Mouse (Mus musculus) right cerebral cortex, postnatal 36 days (tissue): ENCODE measurements around the gene Zdhhc21.

Experiments used
- DNase-seq, 2 experiments: peaks; one replicate each; pipeline ENCODE4 v3.0.0; 2022; ENCODE audit warnings: low spot score in 2 of 2, mixed read lengths in 1 of 2

Zdhhc21 gene

GRCm38 (mm10) chr4:82859131-82860125 is at the start of gene Zdhhc21:
TSS of gene Zdhhc21 (minus strand) at chr4:82859958.
- DNase-seq, result peak; percentile 76 to 78

GRCm38 (mm10) chr4:82895227-82895626 is 35.5 kb upstream of the Zdhhc21 start:
- no peak for DNase-seq

- peak in 1 of 2 experiments; percentile 12 for DNase-seq
Measured at GRCm38 (mm10) chr4:82892247-82892646, 32.5 kb upstream of the Zdhhc21 start.

GRCm38 (mm10) chr4:82891566-82891965 is 31.8 kb upstream of the Zdhhc21 start:
- DNase-seq, result no peak

GRCm38 (mm10) chr4:82891049-82891448 is 31.3 kb upstream of the Zdhhc21 start:
- no peak for DNase-seq

GRCm38 (mm10) chr4:82890585-82890984 is 30.8 kb upstream of the Zdhhc21 start:
- no peak for DNase-seq

- no peak for DNase-seq
Measured at GRCm38 (mm10) chr4:82886148-82886547, 26.4 kb upstream of the Zdhhc21 start.

GRCm38 (mm10) chr4:82885535-82885913 is 25.8 kb upstream of the Zdhhc21 start:
- no peak for DNase-seq

GRCm38 (mm10) chr4:82884636-82885534 is 25.1 kb upstream of the Zdhhc21 start, which contains the start of gene Cer1:
TSS of gene Cer1 (minus strand) at chr4:82885148.
- DNase-seq, result no peak

- DNase-seq, result no peak
Measured at GRCm38 (mm10) chr4:82882500-82882899, 22.7 kb upstream of the Zdhhc21 start.

- DNase-seq, result no peak
Measured at GRCm38 (mm10) chr4:82881366-82881765, 21.6 kb upstream of the Zdhhc21 start.

GRCm38 (mm10) chr4:82880243-82880642 is 20.5 kb upstream of the Zdhhc21 start:
- no peak for DNase-seq

GRCm38 (mm10) chr4:82879152-82879551 is 19.4 kb upstream of the Zdhhc21 start:
- DNase-seq, result no peak

- no peak for DNase-seq
Measured at GRCm38 (mm10) chr4:82876656-82877055, 16.9 kb upstream of the Zdhhc21 start.

GRCm38 (mm10) chr4:82875532-82875931 is 15.8 kb upstream of the Zdhhc21 start:
- DNase-seq, result no peak

- no peak for DNase-seq
Measured at GRCm38 (mm10) chr4:82874791-82875190, 15.0 kb upstream of the Zdhhc21 start.

- DNase-seq, result no peak
Measured at GRCm38 (mm10) chr4:82872548-82872947, 12.8 kb upstream of the Zdhhc21 start.

GRCm38 (mm10) chr4:82872121-82872520 is 12.4 kb upstream of the Zdhhc21 start:
- no peak for DNase-seq

- DNase-seq, result no peak
Measured at GRCm38 (mm10) chr4:82870931-82871330, 11.2 kb upstream of the Zdhhc21 start.

GRCm38 (mm10) chr4:82867731-82868445 is 8.1 kb upstream of the Zdhhc21 start:
- DNase-seq, result no peak

GRCm38 (mm10) chr4:82867111-82867510 is 7.4 kb upstream of the Zdhhc21 start:
- DNase-seq, result no peak
